Mouse (Mus musculus) naive thymus-derived CD4-positive, alpha-beta T cell, adult 5 months (primary cell): ENCODE results near the gene Zdhhc20. TPM values are rescaled to one million over a fixed set of nuclear protein-coding genes. Genes with fewer than 3 reads are reported as not detected.

Experiments used
- polyA plus RNA-seq: library from polyadenylated mRNA; unstranded; fragments of 100-300 nt; shearing (Covaris generic); gene quantifications from one replicate; pipeline ENCODE4 v1.2.1, GENCODE M21; 2017

The Zdhhc20 gene
- polyA plus RNA-seq = 164 TPM

GRCm38 (mm10) chr14:57890011-57890842 is at the start of gene Zdhhc20:
Gene Zdhhc20 (minus strand): TSS chr14:57890276.

GRCm38 (mm10) chr14:57825788-57826751 is 64.0 kb downstream of the Zdhhc20 start, which contains the start of the genes Ska3 and Mrpl57:
Gene Ska3 (minus strand): TSS chr14:57826185.
Gene Mrpl57 (plus strand): TSS chr14:57826234.

GRCm38 (mm10) chr14:57797991-57798931 is 91.8 kb downstream of the Zdhhc20 start, which contains the start of gene Sap18:
Gene Sap18 (plus strand): TSS chr14:57798180.

Other genes starting within 250 kb of the Zdhhc20 start
- 46.1 TPM for gene Xpo4, start 224.8 kb downstream of the Zdhhc20 start, polyA plus RNA-seq
- not detected for gene Gm49361, start 144.2 kb downstream of the Zdhhc20 start, polyA plus RNA-seq
- gene Lats2, start 131.9 kb downstream of the Zdhhc20 start, polyA plus RNA-seq = 79.3 TPM
- gene Sap18, start 92.1 kb downstream of the Zdhhc20 start, polyA plus RNA-seq = 224 TPM
- gene Ska3, start 64.1 kb downstream of the Zdhhc20 start, polyA plus RNA-seq = 0.65 TPM
- gene Mrpl57, start 64.0 kb downstream of the Zdhhc20 start, polyA plus RNA-seq = 78.4 TPM
- 65.9 TPM for gene Micu2, start 109.0 kb upstream of the Zdhhc20 start, polyA plus RNA-seq
- 0.21 TPM for gene Fgf9, start 180.3 kb upstream of the Zdhhc20 start, polyA plus RNA-seq